Mouse (Mus musculus) CH12.LX (cell line): ENCODE data around the gene Unc13a. TPM values are rescaled to one million over a fixed set of nuclear protein-coding genes. Genes with fewer than 3 reads are reported as not detected.

Experiments used
- DNase-seq: peaks from one replicate; pipeline ENCODE4 v3.0.0-alpha.2; 2013; ENCODE audit errors: extremely low read depth
- H3K27ac ChIP-seq: 2 replicates; pipeline ENCODE4 v1.5.1; 2012; ENCODE audit warnings: low read depth, mild to moderate bottlenecking, control low read depth, moderate library complexity; ENCODE audit not compliant: insufficient read depth
- H3K27me3 ChIP-seq: replicated peaks from 2 replicates; pipeline ENCODE3; 2012; ENCODE audit warnings: inconsistent platforms
- H3K36me3 ChIP-seq, 2 experiments: replicated peaks in 1 of 2; 2 replicates each; pipeline versions ENCODE3 to v1.6.1; 2012; ENCODE audit warnings: inconsistent platforms in 1 of 2, low read length in 1 of 2, mild to moderate bottlenecking in 1 of 2, mixed read lengths in 1 of 2, moderate library complexity in 1 of 2; ENCODE audit not compliant: control insufficient read depth in 1 of 2, insufficient read depth in 1 of 2
- H3K4me1 ChIP-seq, 2 experiments: 2 replicates each; pipeline ENCODE4 v1.6.1; 2012; ENCODE audit warnings: inconsistent platforms in 1 of 2, moderate library complexity in 1 of 2; ENCODE audit not compliant: insufficient read depth in 2 of 2, control insufficient read depth in 1 of 2
- H3K4me2 ChIP-seq: 2 replicates; pipeline ENCODE4 v1.6.1; 2012; ENCODE audit warnings: low read depth, mild to moderate bottlenecking, control low read depth; ENCODE audit not compliant: poor library complexity, insufficient read depth, severe bottlenecking
- H3K4me3 ChIP-seq, 3 experiments: fragments of 150-350 bp in 1 of 3; sonication (generic) in 1 of 3; replicated peaks in 1 of 3; 2 replicates each; pipeline versions ENCODE3 to v1.5.1; 2011 to 2012; ENCODE audit warnings: low read depth in 2 of 3, low read length in 2 of 3, mild to moderate bottlenecking in 2 of 3, moderate library complexity in 2 of 3, control low read depth in 1 of 3, improper control_type of control experiment in 1 of 3, inconsistent platforms in 1 of 3, mixed read lengths in 1 of 3; ENCODE audit not compliant: poor library complexity in 1 of 3
- H3K79me2 ChIP-seq: replicated peaks from 2 replicates; pipeline ENCODE4 v1.6.1; 2012; ENCODE audit warnings: mild to moderate bottlenecking, moderate library complexity; ENCODE audit not compliant: control insufficient read depth, poor library complexity, insufficient read depth, severe bottlenecking; ENCODE audit errors: extremely low read depth
- H3K9ac ChIP-seq: 2 replicates; pipeline ENCODE4 v1.6.1; 2012; ENCODE audit warnings: low read depth, mild to moderate bottlenecking, control low read depth, moderate library complexity; ENCODE audit not compliant: insufficient read depth
- H3K9me3 ChIP-seq: replicated peaks from 2 replicates; pipeline ENCODE3; 2012; ENCODE audit warnings: low read length, inconsistent platforms, mixed read lengths
- BHLHE40 ChIP-seq: IDR thresholded peaks from 2 replicates; pipeline ENCODE4 v1.6.1; 2011; ENCODE audit warnings: mild to moderate bottlenecking, low read depth, low read length, improper control_type of control experiment
- CHD1 ChIP-seq: IDR thresholded peaks from 2 replicates; pipeline ENCODE4 v1.6.1; 2012; ENCODE audit warnings: low read depth, low read length, improper control_type of control experiment, inconsistent platforms
- CTCF ChIP-seq, 2 experiments: IDR thresholded peaks in 1 of 2; conservative IDR thresholded peaks in 1 of 2; 2 replicates each; pipeline ENCODE4 v1.5.1; 2011 to 2012; ENCODE audit warnings: low read depth in 2 of 2, low read length in 2 of 2, improper control_type of control experiment in 1 of 2, inconsistent platforms in 1 of 2, mild to moderate bottlenecking in 1 of 2, moderate library complexity in 1 of 2
- ELF1 ChIP-seq: IDR thresholded peaks from 2 replicates; pipeline ENCODE4 v1.6.1; 2014; ENCODE audit warnings: low read depth, mild to moderate bottlenecking, inconsistent platforms, low read length, improper control_type of control experiment
- ETS1 ChIP-seq: conservative IDR thresholded peaks from 2 replicates; pipeline ENCODE4 v1.6.1; 2012; ENCODE audit warnings: low read depth, mild to moderate bottlenecking, inconsistent platforms, low read length, improper control_type of control experiment, moderate library complexity
- GABPA ChIP-seq: IDR thresholded peaks from 2 replicates; pipeline ENCODE4 v1.6.1; 2012; ENCODE audit warnings: low read depth, low read length, improper control_type of control experiment, inconsistent platforms; ENCODE audit not compliant: insufficient replicate concordance
- IRF4 ChIP-seq: IDR thresholded peaks from 2 replicates; pipeline ENCODE4 v1.6.1; 2014; ENCODE audit warnings: low read depth, mild to moderate bottlenecking, inconsistent platforms, low read length, improper control_type of control experiment
- JUN ChIP-seq: IDR thresholded peaks from 2 replicates; pipeline ENCODE4 v1.6.1; 2011; ENCODE audit warnings: low read depth, mild to moderate bottlenecking, low read length, improper control_type of control experiment, moderate library complexity; ENCODE audit not compliant: insufficient read depth
- KAT2A ChIP-seq: IDR thresholded peaks from 2 replicates; pipeline ENCODE4 v1.6.1; 2012; ENCODE audit warnings: low read length, improper control_type of control experiment, inconsistent platforms; ENCODE audit not compliant: insufficient replicate concordance
- MAFK ChIP-seq: IDR thresholded peaks from 2 replicates; pipeline ENCODE4 v1.6.1; 2011; ENCODE audit warnings: low read length, improper control_type of control experiment; ENCODE audit not compliant: insufficient replicate concordance
- MAX ChIP-seq: IDR thresholded peaks from 2 replicates; pipeline ENCODE4 v1.6.1; 2011; ENCODE audit warnings: low read length, improper control_type of control experiment
- MAZ ChIP-seq: IDR thresholded peaks from 2 replicates; pipeline ENCODE4 v1.6.1; 2012; ENCODE audit warnings: low read depth, mild to moderate bottlenecking, inconsistent platforms, low read length, improper control_type of control experiment, moderate library complexity
- MEF2A ChIP-seq: IDR thresholded peaks from 2 replicates; pipeline ENCODE4 v1.6.1; 2014; ENCODE audit warnings: low read depth, mild to moderate bottlenecking, inconsistent platforms, low read length, improper control_type of control experiment, borderline replicate concordance
- MYC ChIP-seq: IDR thresholded peaks from 2 replicates; pipeline ENCODE4 v1.6.1; 2011; ENCODE audit warnings: low read depth, mild to moderate bottlenecking, improper control_type of control experiment, low read length
- NELFE ChIP-seq: IDR thresholded peaks from 2 replicates; pipeline ENCODE4 v1.6.1; 2011; ENCODE audit warnings: low read depth, low read length, improper control_type of control experiment
- PAX5 ChIP-seq: IDR thresholded peaks from 2 replicates; pipeline ENCODE4 v1.6.1; 2012; ENCODE audit warnings: low read length, inconsistent platforms, mixed read lengths
- POLR2AphosphoS2 ChIP-seq: IDR thresholded peaks from 2 replicates; pipeline ENCODE4 v1.6.1; 2011; ENCODE audit warnings: low read depth, low read length, improper control_type of control experiment
- RAD21 ChIP-seq: IDR thresholded peaks from 2 replicates; pipeline ENCODE4 v1.6.1; 2011; ENCODE audit warnings: low read depth, mild to moderate bottlenecking, low read length, improper control_type of control experiment, moderate library complexity
- RCOR1 ChIP-seq: conservative IDR thresholded peaks from 2 replicates; pipeline ENCODE4 v1.6.1; 2012; ENCODE audit warnings: low read depth, mild to moderate bottlenecking, inconsistent platforms, low read length, improper control_type of control experiment
- UBTF ChIP-seq: IDR thresholded peaks from 2 replicates; pipeline ENCODE4 v1.6.1; 2012; ENCODE audit warnings: low read depth, mild to moderate bottlenecking, inconsistent platforms, low read length, improper control_type of control experiment, moderate library complexity
- USF1 ChIP-seq: IDR thresholded peaks from 2 replicates; pipeline ENCODE4 v1.6.1; 2014; ENCODE audit warnings: low read depth, mild to moderate bottlenecking, inconsistent platforms, low read length, improper control_type of control experiment
- ZMIZ1 ChIP-seq: IDR thresholded peaks from 2 replicates; pipeline ENCODE4 v1.6.1; 2012; ENCODE audit warnings: low read depth, mild to moderate bottlenecking, inconsistent platforms, low read length, improper control_type of control experiment
- ZNF384 ChIP-seq: IDR thresholded peaks from 2 replicates; pipeline ENCODE4 v1.6.1; 2012; ENCODE audit warnings: low read depth, low read length, improper control_type of control experiment, inconsistent platforms
- dilution Hi-C: fragments of 300-500 bp; cut with MboI; formaldehyde crosslinking; loops from 2 replicates; pipeline ENCODE4 v1.14.3; 2020; ENCODE audit warnings: low sequenced_read_pairs; ENCODE audit not compliant: extremely low pct_unique_long_range_greater_than_20kb, extremely low pct_ligation_motif_present
- in situ Hi-C: fragments of 300-500 bp; cut with MboI; formaldehyde crosslinking; loops from 3 replicates; pipeline ENCODE4 v1.14.3; 2019; ENCODE audit warnings: low sequenced_read_pairs, low pct_ligation_motif_present, low pct_unique_long_range_greater_than_20kb, mixed read lengths
- polyA plus RNA-seq: library from polyadenylated mRNA; unstranded; fragments of >175 nt; gene quantifications from 2 replicates; pipeline ENCODE4 v1.2.1, GENCODE M21; 2012; ENCODE audit warnings: low read depth; ENCODE audit not compliant: insufficient read length
- total RNA-seq, 2 experiments: library from RNA; depleted of rRNA; stranded (reverse); fragments of 300-350 nt in 1 of 2; fragments of >200 nt in 1 of 2; gene quantifications; 2 replicates each; pipeline ENCODE4 v1.2.3; 2012 to 2014

Unc13a gene
- total and polyA plus RNA-seq, 3 experiments, result 0.68 to 2.1 (median 1.0) TPM

- in situ Hi-C loops (no loop called here), dilution Hi-C loops (no loop called here)
- no peak for DNase-seq
- no peaks in the 10 kb centered on the region for H3K4me1 ChIP-seq
- TF ChIP-seq MYC, result no peak
- no peak for TF ChIP-seq USF1
- no peak for TF ChIP-seq ZNF384
- TF ChIP-seq MAFK, result no peak
- no peak for TF ChIP-seq PAX5
- no peak for TF ChIP-seq CHD1
- no peak for TF ChIP-seq POLR2AphosphoS2
- no peak for TF ChIP-seq MAZ
- no peak for TF ChIP-seq BHLHE40
- TF ChIP-seq IRF4, result no peak
- no peak for TF ChIP-seq RAD21
- no peak for TF ChIP-seq ELF1
- TF ChIP-seq UBTF, result no peak
- no peak for TF ChIP-seq KAT2A
- TF ChIP-seq ZMIZ1, result no peak
- no peak for TF ChIP-seq JUN
- TF ChIP-seq NELFE, result no peak
- no peak for TF ChIP-seq MAX
- TF ChIP-seq, all 38 proteins: peak for 0
- no peak overlapping the region for H3K4me2 ChIP-seq
- no peak overlapping the region for H3K4me3 ChIP-seq
- no peaks in the 10 kb centered on the region for H3K79me2 ChIP-seq
- H3K9me3 ChIP-seq, result no peaks in the 10 kb centered on the region
- no peaks in the 10 kb centered on the region for H3K27me3 ChIP-seq
- H3K9ac ChIP-seq, result no peak overlapping the region
- peaks cover 90 to 100% of the 10 kb centered on the region in 2 experiments for H3K36me3 ChIP-seq
- no peak overlapping the region for H3K27ac ChIP-seq
These were observed 13.1 kb upstream of the Unc13a start for GRCm38 (mm10) chr8:71684701-71685100.

- TF ChIP-seq ZNF384 (no peak), RCOR1 (no peak), USF1 (no peak), CTCF (conservative IDR thresholded peaks at IDR 0.05 in 1 of 2, IDR thresholded peaks at IDR 0.05 in 1 of 2; ENCODE audit: low read depth in 2 of 2, low read length in 2 of 2) (no peak), PAX5 (no peak), ETS1 (no peak), MEF2A (no peak), JUN (no peak), GABPA (no peak)
- peaks cover 6% of the 10 kb centered on the region for H3K79me2 ChIP-seq
- H3K36me3 ChIP-seq, result peaks cover 90 to 99% of the 10 kb centered on the region in 2 experiments
- no peak overlapping the region for H3K9ac ChIP-seq
- DNase-seq, result no peak
- H3K27ac ChIP-seq, result no peak overlapping the region
- dilution Hi-C loops, result no loop called here
- no peak overlapping the region for H3K4me2 ChIP-seq
- H3K4me1 ChIP-seq, result peaks cover 7 to 14% of the 10 kb centered on the region in 2 experiments
- in situ Hi-C loops, result no loop called here
- no peak overlapping the region for H3K4me3 ChIP-seq
- H3K27me3 ChIP-seq, result no peaks in the 10 kb centered on the region
- no peaks in the 10 kb centered on the region for H3K9me3 ChIP-seq
These were observed 11.3 kb upstream of the Unc13a start for GRCm38 (mm10) chr8:71682832-71683231.
